Mouse (Mus musculus): Measurements from ENCODE around the gene Pde4dip. TPM values are rescaled to one million over a fixed set of nuclear protein-coding genes. Genes with fewer than 3 reads are reported as not detected.

Gene Pde4dip
- total and polyA plus RNA-seq, 3 experiments, result 13.1 to 39.7 (median 24.6) TPM

GRCm38 (mm10) chr3:97844163-97844820 is 44.2 kb downstream of the Pde4dip start:
- no peak for DNase-seq

DNA sequence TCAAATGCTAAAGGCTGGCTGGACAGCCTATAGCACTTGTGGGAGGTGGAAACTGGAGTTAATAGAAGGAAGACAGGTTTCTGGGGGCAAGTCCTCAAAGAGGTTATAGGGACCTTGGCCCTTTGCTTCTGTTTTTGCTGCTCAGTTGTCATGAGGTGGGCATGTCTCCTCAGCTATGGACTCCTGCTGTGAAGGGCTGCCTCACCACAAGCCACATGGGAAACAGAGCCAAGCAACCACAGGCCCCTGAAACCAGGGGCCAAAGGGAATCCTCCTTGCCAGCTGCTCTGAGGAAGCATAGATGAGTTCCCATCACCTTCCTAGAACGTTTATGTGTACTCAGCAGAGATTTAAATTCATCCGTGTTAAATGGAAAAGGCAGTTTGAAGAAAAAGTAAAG is 45.9 kb downstream of the Pde4dip start:
- no peak for DNase-seq

- no peak for DNase-seq
Measured at GRCm38 (mm10) chr3:97840439-97840838, 48.1 kb downstream of the Pde4dip start.

DNA sequence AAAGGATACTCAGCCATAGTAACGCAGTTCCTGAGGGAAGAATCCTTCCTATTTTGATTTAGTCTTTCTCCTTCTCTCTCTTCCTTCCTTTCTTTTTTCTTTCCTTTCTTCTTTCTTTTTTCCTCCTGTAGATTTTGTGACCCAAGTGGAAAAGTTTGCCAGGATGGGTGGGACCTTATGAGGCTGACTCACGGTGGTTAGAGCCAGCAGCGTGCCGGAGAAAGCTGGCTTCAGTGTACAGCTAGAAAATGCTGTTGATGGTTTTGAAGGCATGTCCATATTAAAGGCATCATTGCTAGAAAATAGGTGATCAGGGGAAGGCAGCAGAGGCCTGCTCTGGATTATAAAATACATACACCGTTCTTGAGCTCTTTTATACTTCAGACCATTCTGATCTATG is 52.6 kb downstream of the Pde4dip start:
- DNase-seq, result no peak

DNA sequence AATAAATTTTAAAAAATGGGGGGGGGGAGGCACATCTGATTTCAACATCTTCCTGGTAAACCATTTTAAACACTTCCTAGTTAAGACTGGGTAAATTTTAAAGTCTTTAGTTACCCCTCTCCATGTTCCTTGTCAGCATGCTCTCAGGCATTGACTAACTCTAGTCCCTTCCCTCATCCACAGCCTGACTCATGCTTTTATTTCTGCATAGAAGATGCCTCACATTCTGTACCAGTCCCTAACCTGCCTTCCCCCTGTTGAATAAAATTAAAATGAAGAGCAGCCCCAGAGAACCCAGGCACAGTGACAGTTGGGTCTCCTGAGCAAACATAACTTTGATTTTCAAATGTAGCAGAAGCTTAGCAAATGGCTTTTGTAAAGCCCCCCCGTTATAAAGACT is 53.9 kb downstream of the Pde4dip start:
- DNase-seq, result no peak

DNA sequence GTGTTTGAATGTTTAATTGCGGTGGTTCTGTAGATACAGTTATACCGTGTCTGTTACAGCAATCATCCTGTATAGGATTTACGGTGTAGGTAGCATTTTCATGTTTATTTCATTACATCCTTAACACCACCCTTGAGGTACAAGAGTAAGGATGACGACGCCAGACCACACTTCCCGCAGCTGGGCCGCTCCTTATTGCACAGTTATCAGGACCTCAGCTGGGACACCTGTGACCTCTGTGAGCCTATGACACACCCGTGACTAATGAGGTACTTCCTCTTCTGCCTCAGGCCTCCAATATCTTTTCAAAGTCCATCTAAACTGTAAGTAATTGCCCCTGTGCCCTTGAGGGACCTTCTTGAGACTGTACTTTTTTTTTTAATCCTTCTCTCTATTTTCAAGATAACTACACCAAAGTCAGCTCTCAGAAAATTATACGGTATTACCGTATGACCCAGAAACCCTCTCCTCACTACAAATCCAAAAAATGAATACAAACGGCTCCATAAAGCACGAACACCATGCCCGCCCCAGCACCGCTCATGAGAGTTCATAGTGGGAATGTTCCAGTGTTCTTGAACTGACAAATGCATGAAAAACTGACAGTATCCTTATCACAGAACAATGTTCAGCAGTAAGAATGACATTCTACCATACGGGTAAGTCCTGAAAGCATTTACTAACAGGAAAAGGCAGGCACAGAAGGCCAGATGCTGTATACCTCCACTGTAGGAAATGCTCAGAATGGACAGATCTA is 56.8 kb downstream of the Pde4dip start:
- no peak for DNase-seq

- no peak for DNase-seq
Measured at GRCm38 (mm10) chr3:97830622-97831021, 57.9 kb downstream of the Pde4dip start.

DNA sequence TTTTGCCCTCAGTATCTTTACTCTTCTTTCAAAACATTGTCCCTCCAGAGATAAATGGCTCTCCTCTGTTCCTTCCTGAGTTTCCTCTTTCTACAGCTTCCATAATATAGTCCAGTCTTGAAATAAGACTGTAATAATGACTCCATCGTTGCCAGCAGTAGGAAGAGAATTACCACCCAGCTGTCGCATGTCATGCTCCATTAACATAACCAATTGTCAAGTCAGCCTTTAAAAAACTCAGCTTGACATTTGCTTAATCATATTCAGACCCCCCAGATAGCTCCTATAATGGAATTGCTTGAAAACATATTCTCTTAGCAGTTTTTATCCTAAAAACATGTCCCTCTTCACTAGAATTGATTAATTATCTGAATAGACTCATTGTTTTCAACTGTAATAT is 58.4 kb downstream of the Pde4dip start:
- no peak for DNase-seq

DNA sequence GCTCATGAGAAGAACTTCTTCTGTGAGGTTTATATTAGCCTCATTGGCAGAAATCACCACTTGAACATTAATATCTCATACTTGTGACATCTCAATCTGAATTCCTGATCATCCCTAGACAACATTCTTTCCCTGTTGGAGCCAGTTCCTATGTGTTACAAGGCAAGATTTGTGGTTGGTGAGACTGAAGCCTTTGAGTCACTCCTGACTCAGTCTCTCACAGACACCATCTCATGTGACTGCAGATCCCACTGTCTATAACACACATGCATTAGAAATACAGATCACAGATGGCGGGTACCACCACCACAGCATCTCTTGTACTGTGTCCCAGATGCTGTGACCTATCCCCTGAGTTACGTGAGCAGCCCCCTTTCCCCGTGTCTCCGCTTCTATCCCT is 60.2 kb downstream of the Pde4dip start:
- no peak for DNase-seq

GRCm38 (mm10) chr3:97825246-97825645 is 63.3 kb downstream of the Pde4dip start:
- DNase-seq, result no peak

DNA sequence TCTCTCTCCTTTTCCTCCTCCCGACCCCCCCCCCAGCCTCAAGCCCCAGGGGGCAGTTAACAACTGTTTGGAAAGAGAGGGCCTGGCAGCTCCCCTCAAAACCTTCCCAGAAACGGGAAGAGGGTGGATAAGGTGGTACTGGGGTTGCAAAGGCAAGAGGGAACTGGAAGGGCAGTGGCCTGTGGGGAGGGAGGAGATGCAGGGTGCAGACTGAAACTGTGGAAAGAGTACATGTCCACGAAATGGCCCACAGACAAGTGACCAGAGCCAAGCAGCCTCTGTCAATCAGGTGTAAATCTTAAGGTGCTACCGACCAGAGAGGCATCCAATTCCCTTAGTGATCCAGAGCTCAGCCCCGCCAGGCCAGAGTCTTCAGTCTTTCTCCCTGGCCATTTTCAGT is 63.8 kb downstream of the Pde4dip start:
- DNase-seq, result no peak

GRCm38 (mm10) chr3:97824011-97824711 is 64.3 kb downstream of the Pde4dip start:
- DNase-seq, result peak; percentile 5

DNA sequence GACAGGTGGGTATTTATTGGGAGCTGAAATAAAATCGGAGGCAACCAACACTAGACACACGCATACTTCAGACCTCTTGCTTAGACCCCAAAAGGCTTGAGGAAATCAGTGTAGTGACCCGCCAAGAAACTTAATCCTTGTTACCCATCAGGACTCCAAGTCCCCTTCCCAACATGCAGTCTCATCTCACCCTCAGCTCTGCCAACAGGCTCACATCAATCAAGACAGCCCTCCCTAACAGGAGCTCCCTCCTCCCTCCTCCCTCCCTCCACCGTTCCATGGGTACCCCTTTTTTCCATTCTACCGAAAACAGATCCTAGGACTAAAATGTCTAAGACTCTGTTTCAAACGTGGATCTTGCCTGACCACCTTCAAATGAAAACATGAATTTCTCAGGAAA is 65.1 kb downstream of the Pde4dip start:
- no peak for DNase-seq

GRCm38 (mm10) chr3:97819050-97819449 is 69.5 kb downstream of the Pde4dip start:
- no peak for DNase-seq

DNA sequence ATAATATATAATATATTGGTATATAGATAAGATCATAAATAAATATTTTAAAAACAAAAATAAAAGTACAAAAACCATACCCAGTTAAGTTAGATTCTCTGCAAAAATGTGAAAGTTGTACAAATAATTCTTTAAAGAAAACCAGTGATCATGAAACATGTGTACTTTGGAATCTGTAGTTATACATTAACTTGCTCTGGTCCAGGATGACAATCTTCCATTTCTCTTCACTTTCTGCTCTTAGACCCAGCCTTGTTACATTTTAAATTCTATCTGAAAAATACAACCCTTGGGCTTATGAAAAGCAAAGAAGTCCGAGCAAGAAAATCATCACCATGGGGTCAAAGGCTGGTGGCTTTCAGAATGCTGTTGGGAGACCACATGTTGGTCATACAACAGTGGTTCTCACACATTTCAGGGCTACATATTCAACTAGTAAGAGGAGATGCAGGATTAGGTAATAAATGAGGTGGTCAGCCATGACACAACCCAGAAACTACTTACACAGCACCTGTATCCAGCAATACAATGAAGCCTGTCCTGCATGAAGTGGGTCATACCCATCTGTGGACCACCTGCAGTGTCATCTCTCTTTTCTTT is 70.0 kb downstream of the Pde4dip start:
- no peak for DNase-seq

- peak; percentile 7 for DNase-seq
Measured at GRCm38 (mm10) chr3:97811651-97812399, 76.7 kb downstream of the Pde4dip start.

DNA sequence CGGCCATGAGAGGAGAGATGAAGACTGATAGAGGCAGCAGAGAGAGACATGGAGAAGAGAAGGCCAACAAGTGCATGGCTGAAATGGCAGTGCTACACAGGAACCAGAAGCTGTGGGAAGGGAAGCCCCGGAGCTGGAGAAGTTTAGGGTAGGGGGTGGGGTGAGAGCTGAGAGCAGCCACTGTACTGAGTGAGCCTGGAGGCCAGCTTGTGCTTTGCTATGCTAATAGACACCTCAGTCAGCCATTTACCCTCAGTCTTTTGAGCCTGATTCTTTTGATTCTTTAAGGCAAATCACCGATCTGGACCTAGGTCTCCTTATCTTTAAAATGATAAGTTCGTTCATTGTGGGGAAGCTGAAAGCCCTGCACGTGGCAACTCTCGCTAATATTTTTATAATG is 77.3 kb downstream of the Pde4dip start:
- DNase-seq, result no peak

DNA sequence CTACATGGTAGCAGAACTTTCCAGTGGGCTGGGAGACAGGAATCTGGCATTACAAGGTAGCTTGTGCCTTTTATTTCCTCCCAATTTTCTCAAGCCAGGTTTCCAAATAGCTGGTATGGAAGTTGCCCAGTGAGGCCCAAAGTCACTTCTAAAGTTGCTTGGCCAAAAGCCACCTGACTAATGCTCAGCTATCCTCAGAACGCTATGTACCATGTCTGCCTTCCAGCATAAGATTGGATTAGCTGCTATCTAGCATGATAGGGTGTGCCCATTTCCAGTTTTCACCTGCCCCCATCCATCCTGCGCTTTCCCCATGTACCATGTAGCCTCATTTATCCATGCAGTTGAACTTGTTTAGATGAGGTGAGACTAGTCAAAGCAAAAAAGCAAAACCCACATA is 78.2 kb downstream of the Pde4dip start:
- no peak for DNase-seq

- no peak for DNase-seq
Measured at GRCm38 (mm10) chr3:97805559-97805958, 82.9 kb downstream of the Pde4dip start.

- no peak for DNase-seq
Measured at GRCm38 (mm10) chr3:97803675-97804074, 84.8 kb downstream of the Pde4dip start.

GRCm38 (mm10) chr3:97802927-97803326 is 85.6 kb downstream of the Pde4dip start:
- DNase-seq, result no peak

- DNase-seq, result no peak
Measured at GRCm38 (mm10) chr3:97802297-97802696, 86.2 kb downstream of the Pde4dip start.
